In genomic region chr1:85742916-85743505, GRCm38 (mm10) we compare ENCODE assay signal across 13 mouse cellular contexts. TPM values are rescaled to one million over a fixed set of nuclear protein-coding genes. Genes with fewer than 3 reads are reported as not detected.
A peak's percentile ranks its signal among the peaks of the same experiment; 100 is the strongest.
DNase-seq lines count a peak whose midpoint lies in the region; ATAC-seq and TF ChIP-seq lines count a peak whose summit lies in the region.
"Had no signal": no experiment of that assay in that cellular context is flagged by ENCODE, and none has a peak within 500 bp of the region (broad histone marks: within the 10 kb centered on the region; RNA-seq: fewer than 3 reads in every experiment).

No protein-coding gene starts in this region.

- H3K36me3 ChIP-seq in kidney, embryonic 16.5 days (ENCODE audit: insufficient read depth, low read length): no peaks in the 10 kb centered on the region
- no peaks in the 10 kb centered on the region for H3K36me3 ChIP-seq in hindbrain, postnatal 0 days (ENCODE audit: insufficient read depth, low read length)
- no peaks in the 10 kb centered on the region for H3K36me3 ChIP-seq in neural tube, embryonic 14.5 days (ENCODE audit: control insufficient read depth, insufficient read depth, low read length)
- H3K36me3 ChIP-seq: limb, embryonic 12.5 days had no signal

- no peaks in the 10 kb centered on the region for H3K27me3 ChIP-seq in kidney, embryonic 16.5 days (ENCODE audit: insufficient read depth, low read length)
- H3K27me3 ChIP-seq in hindbrain, postnatal 0 days (ENCODE audit: insufficient read depth, low read length): no peaks in the 10 kb centered on the region
- no peaks in the 10 kb centered on the region for H3K27me3 ChIP-seq in neural tube, embryonic 14.5 days (ENCODE audit: control insufficient read depth, insufficient read depth, low read length)
- H3K27me3 ChIP-seq: limb, embryonic 12.5 days had no signal

- no peak overlapping the region for H3K9ac ChIP-seq in kidney, embryonic 16.5 days (replicated peaks; ENCODE audit: low read length)
- no peak overlapping the region for H3K9ac ChIP-seq in hindbrain, postnatal 0 days (replicated peaks; ENCODE audit: low read length)
- H3K9ac ChIP-seq in neural tube, embryonic 14.5 days (replicated peaks; ENCODE audit: low read depth, low read length): no peak overlapping the region
- H3K9ac ChIP-seq: limb, embryonic 12.5 days had no signal

- H3K4me1 ChIP-seq in kidney, embryonic 16.5 days (ENCODE audit: insufficient read depth, low read length): 0 out of 2 replicates have a peak, but pooled peaks cover 6% of the 10 kb centered on the region
- H3K4me1 ChIP-seq in hindbrain, postnatal 0 days (ENCODE audit: insufficient read depth, low read length): no peaks in the 10 kb centered on the region
- H3K4me1 ChIP-seq in neural tube, embryonic 14.5 days (ENCODE audit: control insufficient read depth, insufficient read depth, low read length): no peaks in the 10 kb centered on the region
- H3K4me1 ChIP-seq: limb, embryonic 12.5 days had no signal

- H3K27ac ChIP-seq in kidney, embryonic 16.5 days (ENCODE audit: low read length): 0 out of 2 replicates have a peak overlapping the region, but pooled peaks have one; percentile 46
- no peak overlapping the region for H3K27ac ChIP-seq in hindbrain, postnatal 0 days
- no peak overlapping the region for H3K27ac ChIP-seq in neural tube, embryonic 14.5 days (ENCODE audit: low read depth, low read length)
- H3K27ac ChIP-seq: limb, embryonic 12.5 days had no signal

- no peak overlapping the region for H3K4me3 ChIP-seq in kidney, embryonic 16.5 days (ENCODE audit: low read length)
- no peak overlapping the region for H3K4me3 ChIP-seq in hindbrain, postnatal 0 days (ENCODE audit: low read length)
- no peak overlapping the region for H3K4me3 ChIP-seq in neural tube, embryonic 14.5 days (ENCODE audit: low read depth, low read length)
- H3K4me3 ChIP-seq: limb, embryonic 12.5 days had no signal

- WGBS in kidney, embryonic 16.5 days: 22% methylated on average over 2 of the region's 2 CpGs
- WGBS in hindbrain, postnatal 0 days: 6% methylated on average over 2 of the region's 2 CpGs
- 10% methylated on average over 2 of the region's 2 CpGs for WGBS in neural tube, embryonic 14.5 days

- no peak overlapping the region for H3K4me2 ChIP-seq in kidney, embryonic 16.5 days (replicated peaks; ENCODE audit: low read depth, low read length)
- H3K4me2 ChIP-seq in hindbrain, postnatal 0 days (ENCODE audit: low read depth, low read length): no peak overlapping the region
- H3K4me2 ChIP-seq in neural tube, embryonic 14.5 days (ENCODE audit: low read depth, low read length): no peak overlapping the region
- H3K4me2 ChIP-seq: limb, embryonic 12.5 days had no signal

- peaks cover 5% of the 10 kb centered on the region for H3K9me3 ChIP-seq in kidney, embryonic 16.5 days (ENCODE audit: low read length)
- H3K9me3 ChIP-seq in hindbrain, postnatal 0 days (ENCODE audit: low read length): no peaks in the 10 kb centered on the region
- H3K9me3 ChIP-seq in neural tube, embryonic 14.5 days (ENCODE audit: control insufficient read depth, low read length): no peaks in the 10 kb centered on the region
- H3K9me3 ChIP-seq: limb, embryonic 12.5 days had no signal

- ATAC-seq in kidney, embryonic 16.5 days (ENCODE audit: low FRiP score, low TSS enrichment): peak; percentile 66
- peak; percentile 79 for ATAC-seq in hindbrain, postnatal 0 days
- ATAC-seq in neural tube, embryonic 14.5 days (ENCODE audit: low read depth): peak; percentile 56; the same call in 1 of the 2 replicates

- TF ChIP-seq CTCF in hindbrain, postnatal 0 days (IDR thresholded peaks at IDR 0.05; ENCODE audit: low read depth): no peak

- DNase-seq in kidney, postnatal 25 days: no peak
- peak; percentile 32 for DNase-seq in embryo, embryonic 9.5 days (ENCODE audit: extremely low spot score)
- DNase-seq in hindbrain, postnatal 0 days (ENCODE audit: low spot score): peak; percentile 16
- DNase-seq in left cerebral cortex, postnatal 10 days (ENCODE audit: extremely low spot score in 1 of 2, low spot score in 2 of 2): no peak
- DNase-seq in right cerebral cortex, postnatal 14 days: no peak
- DNase-seq in MN1 (ENCODE audit: low spot score): no peak
- DNase-seq: cerebellum, adult 9-11 months; heart, postnatal 14 days; lung, adult 2 months; thymus, postnatal 36 days had no signal

- intact Hi-C loops in left cerebral cortex, postnatal 10 days (cut with DNase I): no loop called here

RNA-seq across cellular contexts. Expression of gene A630001G21Rik, which starts 35.4 kb away (rescaled TPM):
- polyA plus RNA-seq in kidney, embryonic 16.5 days (2015; fragmentation: Nextera tagmentation; extraction: Ambion mirVana): 0.68 and 1.3 TPM in 2 replicates
- total RNA-seq in hindbrain, postnatal 0 days (2014; rRNA removed): not detected in 2 replicates
- polyA plus RNA-seq in hindbrain, postnatal 0 days (2015; fragmentation: Nextera tagmentation; extraction: Ambion mirVana): 0.35 and 0.36 TPM in 2 replicates
- 0.20 and 0.73 TPM in 2 replicates for polyA plus RNA-seq in neural tube, embryonic 14.5 days (2014; fragmentation: Nextera tagmentation; extraction: Ambion mirVana)
- total RNA-seq in left cerebral cortex, postnatal 10 days (2021): under 1 TPM; 0.49 to 0.91 TPM

RNA-seq across cellular contexts. Expression of gene Cab39, which starts 50.2 kb away (rescaled TPM):
- polyA plus RNA-seq in kidney, embryonic 16.5 days (2015; fragmentation: Nextera tagmentation; extraction: Ambion mirVana): 26.2 and 26.9 TPM in 2 replicates
- total RNA-seq in hindbrain, postnatal 0 days (2014; rRNA removed): 141 and 153 TPM in 2 replicates
- polyA plus RNA-seq in hindbrain, postnatal 0 days (2015; fragmentation: Nextera tagmentation; extraction: Ambion mirVana): 39.9 and 41.6 TPM in 2 replicates
- 74.4 and 83.9 TPM in 2 replicates for polyA plus RNA-seq in neural tube, embryonic 14.5 days (2014; fragmentation: Nextera tagmentation; extraction: Ambion mirVana)
- total RNA-seq in left cerebral cortex, postnatal 10 days (2021): 100 to 1,000 TPM; 134 to 148 TPM

Comparison
In these comparisons a context has a peak if more than half of its experiments do, and no peak if none do; other contexts are left out.
1. DNase-seq: peak in embryo, embryonic 9.5 days (single experiment) and hindbrain, postnatal 0 days (single experiment); none in kidney, postnatal 25 days (0 of 2), left cerebral cortex, postnatal 10 days (0 of 2), right cerebral cortex, postnatal 14 days (single experiment) and MN1 (single experiment).
2. Peak in every context shown above with its lines, with median percentiles within 50 percentile points of each other: ATAC-seq.